Mouse (Mus musculus) embryonic facial prominence, embryonic 14.5 days (tissue): ENCODE results near the gene Tfip11. TPM values are rescaled to one million over a fixed set of nuclear protein-coding genes. Genes with fewer than 3 reads are reported as not detected.

ENCODE experiments used
- ATAC-seq: fragments of 200-750 bp; cut with Nextera tagmentation; 2 replicates; pipeline ENCODE4 v1.8.0; 2017; ENCODE audit warnings: low read depth, moderate number of reproducible peaks, moderate TSS enrichment
- DNase-seq: peaks from one replicate; pipeline ENCODE4 v3.0.0-alpha.2; 2015; ENCODE audit warnings: low spot score
- H3K27ac ChIP-seq: fragments of 300-500 bp; sonication (generic); replicated peaks from 2 replicates; pipeline ENCODE4 v1.5.1; 2014; ENCODE audit warnings: low read depth, mild to moderate bottlenecking, low read length, moderate library complexity
- H3K27me3 ChIP-seq: fragments of 300-500 bp; sonication (generic); replicated peaks from 2 replicates; pipeline ENCODE4 v1.6.1; 2014; ENCODE audit warnings: low read length; ENCODE audit not compliant: control insufficient read depth, insufficient read depth
- H3K36me3 ChIP-seq: fragments of 300-500 bp; sonication (generic); 2 replicates; pipeline ENCODE4 v1.6.1; 2014; ENCODE audit warnings: low read length, mixed read lengths; ENCODE audit not compliant: control insufficient read depth, insufficient read depth
- H3K4me1 ChIP-seq: fragments of 300-500 bp; sonication (generic); 2 replicates; pipeline ENCODE4 v1.6.1; 2014; ENCODE audit warnings: antibody characterized with exemption, low read length; ENCODE audit not compliant: control insufficient read depth, insufficient read depth
- H3K4me2 ChIP-seq: fragments of 300-500 bp; sonication (generic); 2 replicates; pipeline ENCODE4 v1.6.1; 2014; ENCODE audit warnings: low read depth, mild to moderate bottlenecking, low read length, moderate library complexity, mixed read lengths
- H3K4me3 ChIP-seq: fragments of 300-500 bp; sonication (generic); 2 replicates; pipeline ENCODE4 v1.5.1; 2014; ENCODE audit warnings: low read depth, mild to moderate bottlenecking, low read length
- H3K9ac ChIP-seq: fragments of 300-500 bp; sonication (generic); 2 replicates; pipeline ENCODE4 v1.6.1; 2014; ENCODE audit warnings: low read depth, mild to moderate bottlenecking, low read length, moderate library complexity, mixed read lengths
- H3K9me3 ChIP-seq: fragments of 300-500 bp; sonication (generic); 2 replicates; pipeline ENCODE4 v1.6.1; 2016; ENCODE audit warnings: low read length; ENCODE audit not compliant: control insufficient read depth
- WGBS: fragments of 180-500 bp; shearing (Covaris S2); extraction: QIAGEN DNeasy Blood & Tissue Kit; methylation state at CpG from one replicate; pipeline ENCODE4 v1.1.7; 2014; 5-methylcytosine and 5-hydroxymethylcytosine counted together
- polyA plus RNA-seq: library from polyadenylated mRNA; unstranded; fragments of >200 nt; fragmentation: Nextera tagmentation; extraction: Ambion mirVana; gene quantifications from 2 replicates; pipeline ENCODE4 v1.2.1, GENCODE M21; 2014

Tfip11 gene
- polyA plus RNA-seq, 1 experiment from 2014 or later = 23.1 TPM

DNA sequence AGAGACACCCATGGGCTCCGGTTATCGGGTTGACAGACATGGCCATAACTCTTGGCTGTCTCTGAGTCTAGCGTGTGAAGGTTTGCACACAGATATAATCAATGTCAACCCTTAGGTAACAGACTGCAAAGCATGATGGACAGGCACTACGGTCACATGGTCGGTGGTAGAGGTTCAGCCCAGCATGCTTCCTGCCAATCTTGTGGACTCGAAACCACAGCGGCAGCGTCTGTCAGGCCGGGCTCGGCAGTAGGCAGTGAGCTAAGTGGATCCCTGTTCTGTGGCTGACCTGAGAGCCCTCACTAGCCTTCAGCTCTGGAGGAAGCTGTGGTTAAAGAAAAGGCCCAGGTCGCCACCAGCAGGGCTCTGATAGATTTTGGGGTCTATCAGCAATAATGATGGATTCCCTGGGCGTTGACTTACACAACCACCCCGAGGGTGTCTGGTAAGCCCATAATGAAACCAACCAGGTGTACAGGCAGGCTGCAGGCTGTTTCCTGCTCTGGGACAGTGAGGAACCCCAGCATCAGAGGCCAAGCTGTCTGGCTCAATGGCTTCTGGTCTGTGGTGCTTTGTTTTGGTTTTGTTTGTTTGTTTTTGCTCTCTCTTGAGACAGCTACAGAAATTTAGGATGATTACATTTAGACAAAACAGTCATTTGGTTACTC is 58.8 kb downstream of the Tfip11 start:
- H3K27ac ChIP-seq = no peak overlapping the region
- no peak overlapping the region for H3K4me2 ChIP-seq
- no peak for DNase-seq
- no peaks in the 10 kb centered on the region for H3K27me3 ChIP-seq
- peaks cover 6% of the 10 kb centered on the region; the same call in 1 of the 2 replicates for H3K36me3 ChIP-seq
- no peak for ATAC-seq
- no peaks in the 10 kb centered on the region for H3K9me3 ChIP-seq
- H3K9ac ChIP-seq = no peak overlapping the region
- H3K4me3 ChIP-seq = no peak overlapping the region
- 91% methylated on average over 13 of the region's 13 CpGs for WGBS
- H3K4me1 ChIP-seq = peaks cover 10% of the 10 kb centered on the region

DNA sequence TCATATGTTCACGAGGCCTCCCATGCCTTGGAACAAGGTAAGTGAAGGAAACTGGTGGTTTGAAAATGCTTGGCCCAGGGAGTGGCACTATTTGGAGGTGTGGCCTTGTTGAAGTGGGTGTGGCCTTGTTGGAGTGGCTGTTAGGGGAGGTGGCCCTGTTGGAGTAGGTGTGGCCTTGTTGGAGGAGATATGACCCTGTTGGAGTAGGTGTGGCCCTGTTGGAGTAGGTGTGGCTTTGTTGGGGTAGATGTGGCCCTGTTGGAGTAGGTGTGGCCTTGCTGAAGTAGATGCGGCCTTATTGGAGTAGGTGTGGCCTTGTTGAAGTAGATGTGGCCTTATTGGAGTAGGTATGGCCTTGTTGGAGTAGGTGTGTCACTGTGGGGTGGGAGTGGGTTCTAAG is 59.8 kb downstream of the Tfip11 start:
- H3K9ac ChIP-seq = no peak overlapping the region
- no peaks in the 10 kb centered on the region for H3K27me3 ChIP-seq
- H3K4me1 ChIP-seq = peaks cover 10% of the 10 kb centered on the region
- H3K4me2 ChIP-seq = no peak overlapping the region
- no peak overlapping the region for H3K4me3 ChIP-seq
- no peaks in the 10 kb centered on the region for H3K9me3 ChIP-seq
- DNase-seq = no peak
- H3K27ac ChIP-seq = no peak overlapping the region
- peaks cover 8% of the 10 kb centered on the region; the same call in 1 of the 2 replicates for H3K36me3 ChIP-seq
- no peak for ATAC-seq
- WGBS = 87% methylated on average over 2 of the region's 2 CpGs

Other genes starting within 250 kb of the Tfip11 start
- gene Cryba4, start 73.8 kb upstream of the Tfip11 start, polyA plus RNA-seq = 2.7 and 2.8 TPM in 2 replicates
- 1.8 and 3.2 TPM in 2 replicates for gene Crybb1, start 70.5 kb upstream of the Tfip11 start, polyA plus RNA-seq
- 46.9 and 50.6 TPM in 2 replicates for gene Tpst2, start 49.7 kb upstream of the Tfip11 start, polyA plus RNA-seq
- gene Srrd, start 16.7 kb downstream of the Tfip11 start, polyA plus RNA-seq = 30.3 and 34.3 TPM in 2 replicates
- 31.1 and 31.6 TPM in 2 replicates for gene Hps4, start 16.7 kb downstream of the Tfip11 start, polyA plus RNA-seq
- gene Gm6583, start 29.7 kb downstream of the Tfip11 start, polyA plus RNA-seq = 0.09 and 0.13 TPM in 2 replicates
- 18.2 and 20.3 TPM in 2 replicates for gene Asphd2, start 68.5 kb downstream of the Tfip11 start, polyA plus RNA-seq
- gene Gm6588, start 123.1 kb downstream of the Tfip11 start, polyA plus RNA-seq = not detected in 2 replicates